Mouse (Mus musculus): Measurements from ENCODE around the gene Wdr48. TPM values are rescaled to one million over a fixed set of nuclear protein-coding genes. Genes with fewer than 3 reads are reported as not detected.

Gene Wdr48
- polyA plus RNA-seq, 1 experiment: 67.7 TPM

DNA sequence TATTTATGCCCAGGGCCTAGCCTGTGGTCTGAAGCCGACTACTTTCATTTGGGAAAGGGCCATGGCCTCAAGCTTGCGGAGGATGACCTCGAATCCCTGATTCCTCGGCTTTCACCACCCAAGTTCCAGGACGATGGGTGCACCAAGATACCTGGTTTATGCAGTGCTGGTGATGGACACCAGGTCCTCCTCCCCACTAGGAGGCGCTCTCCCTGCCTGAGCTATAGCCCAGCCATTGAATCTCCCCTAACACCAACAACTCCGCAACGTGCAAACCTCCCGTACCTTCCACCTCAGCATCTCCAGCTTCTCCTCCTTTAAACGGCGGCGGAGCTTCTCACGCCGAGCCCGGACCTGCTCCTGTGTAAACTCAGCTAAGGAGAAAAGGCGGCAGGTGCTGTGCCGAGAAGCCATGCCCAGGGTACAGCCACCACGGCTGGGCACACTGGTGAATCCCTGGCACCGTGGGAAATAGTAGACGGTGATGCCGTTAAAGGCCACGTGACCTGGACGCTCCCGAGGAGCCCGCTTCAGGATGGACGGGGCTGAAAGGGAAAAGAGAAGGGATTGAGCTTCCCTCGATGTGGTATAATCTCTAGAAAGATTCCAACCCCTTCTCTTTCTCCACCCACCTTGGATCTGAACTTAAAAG lies 79.3 kb downstream of the Wdr48 start:
- Histone ChIP-seq H3K4me3 (ENCODE audit: insufficient read depth, low read length) (no peak overlapping the region), H3K27ac (ENCODE audit: insufficient read depth, low read length) (no peak overlapping the region), H3K4me1 (ENCODE audit: control insufficient read depth, insufficient read depth, low read length) (peaks cover 26% of the 10 kb centered on the region)
- TF ChIP-seq POLR2A (IDR thresholded peaks at IDR 0.05; ENCODE audit: low read depth, low read length): no peak
- peak; percentile 60; the same call in 1 of the 2 replicates for TF ChIP-seq CTCF (IDR thresholded peaks at IDR 0.05; ENCODE audit: borderline replicate concordance, insufficient read depth, low read length)

DNA sequence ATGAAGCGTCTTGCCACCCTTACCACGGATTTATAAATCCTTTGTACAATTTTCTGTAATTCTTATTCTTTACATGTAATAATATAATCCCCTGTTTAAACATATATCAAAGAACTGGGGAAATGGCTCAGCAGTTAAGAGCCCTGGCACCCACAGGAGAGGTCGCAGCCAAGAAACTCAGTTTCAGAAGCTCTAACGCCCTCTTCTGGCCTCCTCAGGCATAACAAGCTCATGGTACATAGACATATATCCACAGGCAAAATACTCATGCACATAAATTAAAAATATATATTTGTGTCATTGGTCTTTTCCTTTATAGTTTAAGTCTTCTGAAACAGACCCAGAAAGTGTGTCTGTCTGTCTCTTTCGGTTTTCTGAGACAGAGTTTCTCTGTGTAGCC lies 79.9 kb downstream of the Wdr48 start:
- TF ChIP-seq POLR2A (IDR thresholded peaks at IDR 0.05; ENCODE audit: low read depth, low read length) (no peak), CTCF (IDR thresholded peaks at IDR 0.05; ENCODE audit: borderline replicate concordance, insufficient read depth, low read length) (no peak)
- Histone ChIP-seq H3K27ac (ENCODE audit: insufficient read depth, low read length) (no peak overlapping the region), H3K4me1 (ENCODE audit: control insufficient read depth, insufficient read depth, low read length) (peaks cover 31% of the 10 kb centered on the region), H3K4me3 (ENCODE audit: insufficient read depth, low read length) (no peak overlapping the region)

DNA sequence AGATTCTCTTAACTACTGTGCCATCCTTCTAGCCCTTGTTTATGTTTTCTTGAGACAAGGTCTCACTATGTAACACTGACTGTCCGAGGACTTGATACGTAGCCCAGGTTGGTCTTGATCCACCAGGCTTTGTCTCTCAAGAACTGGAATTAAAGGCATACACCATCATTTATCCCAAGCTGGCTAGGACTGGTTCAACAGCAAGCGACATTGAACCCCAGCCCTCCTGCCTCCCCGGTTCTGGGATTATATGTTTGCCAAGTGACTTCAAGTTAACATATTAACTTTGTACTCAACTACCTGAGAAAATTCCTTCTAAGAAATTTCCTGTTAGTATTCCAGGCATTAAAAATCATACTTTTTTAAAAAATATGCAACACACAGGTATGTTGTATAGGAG lies 80.6 kb downstream of the Wdr48 start:
- Histone ChIP-seq H3K4me1 (ENCODE audit: control insufficient read depth, insufficient read depth, low read length) (peaks cover 34% of the 10 kb centered on the region), H3K27ac (ENCODE audit: insufficient read depth, low read length) (no peak overlapping the region), H3K4me3 (ENCODE audit: insufficient read depth, low read length) (no peak overlapping the region)
- no peak for TF ChIP-seq POLR2A (IDR thresholded peaks at IDR 0.05; ENCODE audit: low read depth, low read length)
- TF ChIP-seq CTCF (IDR thresholded peaks at IDR 0.05; ENCODE audit: borderline replicate concordance, insufficient read depth, low read length): no peak

Other genes with a start within 250 kb of the Wdr48 start
- not detected in 2 replicates for gene Scn10a, start 175.6 kb upstream of the Wdr48 start, polyA plus RNA-seq (2011; ENCODE audit: insufficient read length, low read depth, missing spikeins)
- not detected in 2 replicates for gene Scn11a, start 69.4 kb upstream of the Wdr48 start, polyA plus RNA-seq (2011; ENCODE audit: insufficient read length, low read depth, missing spikeins)
- gene Gorasp1, start 42.7 kb downstream of the Wdr48 start, polyA plus RNA-seq (2011; ENCODE audit: insufficient read length, low read depth, missing spikeins): 7.4 and 10.5 TPM in 2 replicates
- gene Ttc21a, start 42.7 kb downstream of the Wdr48 start, polyA plus RNA-seq (2011; ENCODE audit: insufficient read length, low read depth, missing spikeins): not detected in 2 replicates
- gene Csrnp1, start 89.8 kb downstream of the Wdr48 start, polyA plus RNA-seq (2011; ENCODE audit: insufficient read length, low read depth, missing spikeins): 17.7 and 20.1 TPM in 2 replicates
- gene Xirp1, start 128.7 kb downstream of the Wdr48 start, polyA plus RNA-seq (2011; ENCODE audit: insufficient read length, low read depth, missing spikeins): not detected in 2 replicates
- 0.13 and 2.9 TPM in 2 replicates for gene Cx3cr1, start 175.0 kb downstream of the Wdr48 start, polyA plus RNA-seq (2011; ENCODE audit: insufficient read length, low read depth, missing spikeins)
- gene Ccr8, start 197.2 kb downstream of the Wdr48 start, polyA plus RNA-seq (2011; ENCODE audit: insufficient read length, low read depth, missing spikeins): not detected in 2 replicates
- 16.5 and 17.1 TPM in 2 replicates for gene Slc25a38, start 215.5 kb downstream of the Wdr48 start, polyA plus RNA-seq (2011; ENCODE audit: insufficient read length, low read depth, missing spikeins)
- 2,453 and 2,643 TPM in 2 replicates for gene Rpsa, start 232.8 kb downstream of the Wdr48 start, polyA plus RNA-seq (2011; ENCODE audit: insufficient read length, low read depth, missing spikeins)